Mouse (Mus musculus) granulocyte monocyte progenitor cell, adult 5-6 weeks (primary cell): ENCODE results near the gene Slc24a1. TPM values are rescaled to one million over a fixed set of nuclear protein-coding genes. Genes with fewer than 3 reads are reported as not detected.

ENCODE experiments used
- ATAC-seq: replicated peaks from 2 replicates; pipeline ENCODE4 v1.8.0; 2016; ENCODE audit warnings: mild to moderate bottlenecking, moderate TSS enrichment, inconsistent platforms; ENCODE audit not compliant: poor library complexity, severe bottlenecking
- total RNA-seq, 2 experiments: library from RNA; stranded (forward) in 1 of 2; stranded (reverse) in 1 of 2; fragments of 200-712, 200-1000 nt in 1 of 2; fragments of >200 nt in 1 of 2; fragmentation: Nextera tagmentation in 1 of 2; gene quantifications; 2 replicates each; pipeline ENCODE4 v1.2.3; 2014 to 2017

Gene Slc24a1
- total RNA-seq, 2 experiments from 2014 or later, result not detected

GRCm38 (mm10) chr9:64939281-64939680 is 12.1 kb downstream of the Slc24a1 start:
- peak; percentile 26; the same call in 1 of the 2 replicates for ATAC-seq

GRCm38 (mm10) chr9:64938535-64938934 is 12.9 kb downstream of the Slc24a1 start:
- peak; percentile 60 for ATAC-seq

- ATAC-seq, result no peak
Measured at GRCm38 (mm10) chr9:64937491-64937890, 13.9 kb downstream of the Slc24a1 start.

DNA sequence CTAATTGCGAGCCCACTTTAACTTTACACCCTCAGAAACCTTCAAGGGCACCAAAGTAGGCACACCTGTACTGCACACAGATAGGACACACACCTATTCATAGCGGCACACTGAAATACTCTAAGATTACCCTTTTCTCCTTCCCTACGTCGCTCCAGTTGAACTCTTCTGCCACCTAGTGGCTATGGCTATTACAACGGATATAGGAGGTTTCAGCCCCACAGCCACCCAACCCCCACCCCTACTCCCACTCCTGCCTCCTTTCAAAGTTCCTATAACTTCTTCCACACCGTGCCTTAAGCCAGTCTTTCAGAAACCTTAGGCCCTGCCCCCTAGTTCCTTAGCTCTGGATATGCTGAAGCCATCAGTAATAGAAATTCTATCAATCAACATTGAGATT is 14.9 kb downstream of the Slc24a1 start:
- ATAC-seq, result peak; percentile 55

GRCm38 (mm10) chr9:64934015-64934754 is 17.2 kb downstream of the Slc24a1 start:
- no peak for ATAC-seq

GRCm38 (mm10) chr9:64931751-64932610 is 19.4 kb downstream of the Slc24a1 start:
- ATAC-seq, result no peak

DNA sequence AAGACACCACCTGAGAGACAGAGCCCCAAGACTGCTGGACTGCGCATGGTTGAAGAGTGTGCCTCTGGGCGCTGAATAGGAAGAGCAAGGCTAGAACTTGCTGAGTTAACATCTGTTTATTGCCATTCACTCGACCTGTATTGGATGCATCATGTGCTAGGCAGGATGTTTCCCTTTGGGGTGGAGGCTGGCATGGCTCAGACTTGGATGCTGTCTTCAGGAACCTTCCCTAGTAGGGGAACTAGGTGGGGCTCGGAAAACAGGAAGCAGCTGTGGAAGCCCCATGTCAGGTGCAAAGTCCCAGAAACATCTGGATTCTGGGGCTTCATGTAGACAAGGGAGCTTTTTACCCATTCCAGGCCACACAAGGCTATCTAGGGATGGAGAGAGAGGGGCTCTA is 21.2 kb downstream of the Slc24a1 start:
- no peak for ATAC-seq

GRCm38 (mm10) chr9:64926201-64926991 is 25.0 kb downstream of the Slc24a1 start:
- ATAC-seq, result 0 out of 2 replicates have a peak, but pooled peaks have one; percentile 6

DNA sequence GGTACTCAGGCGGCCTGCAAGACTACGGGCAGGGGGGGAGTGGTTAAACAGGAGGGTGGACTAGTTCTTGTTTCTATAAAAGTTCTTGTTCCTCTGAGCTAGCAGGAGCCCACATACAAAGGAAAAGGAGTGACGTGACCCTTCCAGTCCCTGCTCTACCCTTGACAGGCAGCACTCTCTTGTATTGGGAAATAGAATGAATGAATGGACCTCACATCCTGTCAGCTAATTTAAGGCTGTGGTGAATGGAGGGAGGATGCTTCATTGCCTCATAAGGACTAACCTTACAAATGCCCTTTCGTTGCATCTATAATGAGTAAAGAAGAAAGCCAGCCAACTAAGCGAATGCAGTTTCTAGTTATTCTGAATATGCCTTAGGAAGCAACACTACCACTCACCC is 25.6 kb downstream of the Slc24a1 start:
- ATAC-seq, result peak; percentile 95

GRCm38 (mm10) chr9:64918560-64918959 is 32.8 kb downstream of the Slc24a1 start:
- no peak for ATAC-seq

DNA sequence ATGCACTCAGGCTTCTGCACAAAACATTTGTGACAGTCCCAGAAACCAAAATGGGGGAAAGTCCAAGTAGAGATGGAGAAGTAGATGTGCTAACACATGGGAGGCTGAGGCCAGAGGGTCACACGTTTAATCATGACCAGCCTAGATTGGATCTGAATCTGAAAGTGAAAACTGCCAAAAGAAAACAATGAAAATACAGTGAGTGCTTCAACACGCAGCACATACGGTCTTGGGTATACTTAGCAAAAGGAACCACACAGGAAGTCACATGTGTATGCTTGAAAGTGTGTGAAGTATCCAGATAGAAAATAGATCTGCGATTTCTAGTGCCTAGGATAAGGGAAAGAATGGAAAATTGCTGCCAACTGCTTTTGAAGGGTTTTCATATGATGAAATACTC is 36.8 kb downstream of the Slc24a1 start:
- no peak for ATAC-seq

- no peak for ATAC-seq
Measured at GRCm38 (mm10) chr9:64913973-64914372, 37.4 kb downstream of the Slc24a1 start.

DNA sequence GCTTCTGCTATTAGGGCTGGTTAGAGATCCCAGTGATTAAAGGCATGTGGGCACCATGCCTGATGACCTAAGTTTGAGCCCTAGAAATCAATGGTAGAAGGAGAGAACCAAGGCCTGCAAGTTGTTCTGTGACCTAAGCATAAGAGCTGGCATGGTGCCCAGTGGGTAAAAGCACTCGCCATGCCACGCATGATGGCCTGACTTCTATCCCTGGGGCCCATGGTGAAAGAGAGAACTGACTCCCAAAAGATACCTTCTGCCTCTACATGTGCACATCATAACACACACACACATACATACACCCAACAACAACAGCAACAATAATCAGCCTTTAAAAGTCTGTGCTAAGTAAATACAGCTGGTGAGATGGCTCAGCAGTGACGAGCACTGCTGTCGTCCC is 38.0 kb downstream of the Slc24a1 start:
- ATAC-seq, result no peak

DNA sequence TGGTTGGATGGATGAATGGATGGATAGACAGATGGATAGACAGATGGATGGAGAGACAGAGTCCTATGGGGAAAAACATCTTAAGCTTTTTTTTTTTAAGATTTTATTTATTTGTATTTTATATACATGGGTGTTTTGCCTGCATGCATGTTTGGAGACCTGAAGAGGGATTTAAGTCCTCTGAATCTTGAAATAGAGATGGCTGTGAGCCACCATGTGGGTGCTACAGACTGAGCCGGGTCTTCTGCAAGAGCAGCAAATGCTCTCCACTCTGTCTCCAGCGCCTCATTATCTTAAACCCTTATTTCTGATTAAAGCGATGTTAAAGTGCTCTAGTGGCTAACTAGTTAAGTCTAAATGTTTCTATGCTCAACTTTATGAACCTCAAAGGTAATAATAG is 44.0 kb downstream of the Slc24a1 start:
- no peak for ATAC-seq

GRCm38 (mm10) chr9:64904917-64905640 is 46.3 kb downstream of the Slc24a1 start:
- no peak for ATAC-seq

DNA sequence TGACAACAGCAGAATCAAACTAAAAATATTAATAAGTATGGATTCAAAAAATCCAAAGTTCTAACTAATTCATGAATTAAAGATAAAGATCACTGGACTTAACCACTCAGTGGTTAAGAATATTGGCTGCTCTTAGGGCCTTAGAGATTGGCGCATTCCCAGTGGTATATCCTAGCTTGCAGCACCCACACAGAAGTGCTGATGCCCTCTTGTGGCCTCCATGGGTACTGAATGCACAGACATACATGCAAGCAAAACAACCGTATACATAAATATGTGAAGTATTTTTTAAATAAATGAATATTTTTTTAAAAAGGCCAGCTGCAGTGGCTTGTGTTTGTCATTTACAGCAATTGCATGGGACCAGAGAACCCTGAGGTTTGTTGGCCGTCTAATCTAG is 48.0 kb downstream of the Slc24a1 start:
- peak; percentile 67 for ATAC-seq

GRCm38 (mm10) chr9:64902866-64903265 is 48.5 kb downstream of the Slc24a1 start:
- no peak for ATAC-seq

DNA sequence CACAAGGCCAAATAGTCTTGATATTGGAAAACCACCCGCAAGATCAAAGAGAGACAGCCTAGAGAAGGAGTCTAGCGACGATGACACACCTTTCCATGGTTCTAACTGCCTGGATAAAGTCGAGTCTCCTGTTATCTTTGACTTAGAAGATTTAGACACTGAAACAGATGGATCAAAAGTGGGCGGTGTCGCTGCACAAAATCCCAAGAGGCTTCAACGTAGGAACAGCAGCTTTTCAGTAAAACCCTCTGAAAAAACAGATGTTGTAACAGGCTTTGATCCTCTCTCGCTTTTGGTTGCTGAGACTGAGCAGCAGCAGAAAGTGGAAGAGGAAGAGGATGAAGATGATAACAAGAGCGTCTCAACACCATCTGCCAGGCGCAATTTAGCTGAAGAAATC is 54.8 kb downstream of the Slc24a1 start:
- ATAC-seq, result no peak

GRCm38 (mm10) chr9:64886008-64886407 is 65.4 kb downstream of the Slc24a1 start:
- no peak for ATAC-seq
